Mouse (Mus musculus): ENCODE measurements around the gene Pafah1b3. TPM values are rescaled to one million over a fixed set of nuclear protein-coding genes. Genes with fewer than 3 reads are reported as not detected.

Pafah1b3 gene
- total RNA-seq, 2 experiments from 2014 or later = 32.7 to 34.0 TPM

Other genes with a start within 250 kb of the Pafah1b3 start
- 10 to 100 TPM; 13.4 to 16.9 TPM for gene Grik5, start 225.6 kb downstream of the Pafah1b3 start, total RNA-seq (2021)
- 10 to 100 TPM; 20.6 to 20.9 TPM for gene Zfp574, start 225.4 kb downstream of the Pafah1b3 start, total RNA-seq (2021)
- 1 to 10 TPM in 1 of 2 experiments, under 1 TPM in 1; 0.86 to 1.3 TPM for gene Pou2f2, start 118.3 kb downstream of the Pafah1b3 start, total RNA-seq (2021)
- gene Dedd2, start 77.4 kb downstream of the Pafah1b3 start, total RNA-seq (2021) = 10 to 100 TPM; 16.7 to 17.7 TPM
- 1 to 10 TPM; 9.3 to 9.4 TPM for gene Zfp526, start 76.6 kb downstream of the Pafah1b3 start, total RNA-seq (2021)
- 10 to 100 TPM; 93.3 to 96.7 TPM for gene Gsk3a, start 60.1 kb downstream of the Pafah1b3 start, total RNA-seq (2021)
- 10 to 100 TPM; 25.4 to 40.9 TPM for gene Erf, start 47.2 kb downstream of the Pafah1b3 start, total RNA-seq (2021)
- 100 to 1,000 TPM in 1 of 2 experiments, 10 to 100 TPM in 1; 94.8 to 116 TPM for gene Cic, start 30.3 kb downstream of the Pafah1b3 start, total RNA-seq (2021)
- gene Prr19, start 3.4 kb upstream of the Pafah1b3 start, total RNA-seq (2021) = not detected
- gene Tmem145, start 8.1 kb upstream of the Pafah1b3 start, total RNA-seq (2021) = 1 to 10 TPM; 1.5 to 1.6 TPM
- gene Megf8, start 19.2 kb upstream of the Pafah1b3 start, total RNA-seq (2021) = 10 to 100 TPM; 43.7 to 51.3 TPM
- not detected for gene Cnfn, start 71.7 kb upstream of the Pafah1b3 start, total RNA-seq (2021)
- 100 to 1,000 TPM; 342 to 355 TPM for gene Lipe, start 100.7 kb upstream of the Pafah1b3 start, total RNA-seq (2021)
- not detected for gene Cxcl17, start 114.9 kb upstream of the Pafah1b3 start, total RNA-seq (2021)
- gene Ceacam1, start 179.6 kb upstream of the Pafah1b3 start, total RNA-seq (2021) = 10 to 100 TPM in 1 of 2 experiments, 1 to 10 TPM in 1; 9.6 to 19.9 TPM
- gene Ceacam2, start 241.9 kb upstream of the Pafah1b3 start, total RNA-seq (2021) = 1 to 10 TPM; 1.4 to 2.4 TPM

Data from adrenal gland, postnatal 36 days (tissue).